Mouse (Mus musculus) heart, postnatal 25 days (tissue): Measurements from ENCODE around the gene Kcnh1. TPM values are rescaled to one million over a fixed set of nuclear protein-coding genes. Genes with fewer than 3 reads are reported as not detected.

ENCODE experiments used
- DNase-seq: peaks from one replicate; pipeline ENCODE4 v3.0.0; 2022; ENCODE audit warnings: low spot score
- intact Hi-C: fragments of 180-260 bp; cut with DNase I; formaldehyde crosslinking; loops from one replicate; pipeline ENCODE4 v1.15.1; 2025
- total RNA-seq, 2 experiments: library from RNA; stranded (reverse); gene quantifications; 2 replicates each; pipeline ENCODE4 v1.2.3; 2021

The Kcnh1 gene
- total RNA-seq, 2 experiments from 2014 or later: 0.06 to 0.10 TPM

DNA sequence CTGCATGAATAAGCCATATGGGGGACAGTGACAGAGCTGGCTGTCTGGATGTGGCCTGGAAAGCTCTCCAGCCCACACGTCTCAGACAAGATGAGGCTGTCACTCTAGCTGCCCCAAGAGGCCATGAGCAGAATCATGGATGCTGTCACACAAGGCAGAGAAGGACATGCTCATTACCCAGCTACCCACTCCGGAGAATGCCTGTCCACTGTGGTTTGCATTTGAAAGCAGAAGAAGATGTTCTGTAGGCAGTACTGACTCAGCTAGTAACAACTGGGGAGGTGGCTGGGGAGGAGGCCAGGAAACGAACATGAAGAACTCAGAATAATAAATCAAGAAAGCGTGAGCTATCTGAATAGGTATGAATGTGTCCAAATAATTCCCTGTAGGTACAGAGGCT, 364.9 kb downstream of the Kcnh1 start:
- no peak for DNase-seq
- intact Hi-C loops: no loop called here

- intact Hi-C loops: no loop called here
- DNase-seq: no peak
These were observed 367.5 kb downstream of the Kcnh1 start for GRCm38 (mm10) chr1:192557978-192558594.

- DNase-seq: no peak
- intact Hi-C loops: no loop called here
These were observed 368.8 kb downstream of the Kcnh1 start for GRCm38 (mm10) chr1:192559341-192559740.

Other genes with a start within 250 kb of the Kcnh1 start
- gene Rd3, start 213.4 kb upstream of the Kcnh1 start, total RNA-seq: under 1 TPM; 0.28 to 0.31 TPM
- 1 to 10 TPM; 7.0 to 7.5 TPM for gene Traf5, start 98.2 kb upstream of the Kcnh1 start, total RNA-seq
- gene Rcor3, start 52.7 kb upstream of the Kcnh1 start, total RNA-seq: 10 to 100 TPM; 32.1 to 35.8 TPM